Mouse (Mus musculus) activated CD4-positive, CD25-positive, alpha-beta regulatory T cell, adult 9 weeks (primary cell): ENCODE results near the gene Glud1. TPM values are rescaled to one million over a fixed set of nuclear protein-coding genes. Genes with fewer than 3 reads are reported as not detected.

Source experiments
- polyA plus RNA-seq: library from polyadenylated mRNA; unstranded; fragments of 100-300 nt; shearing (Covaris generic); gene quantifications from one replicate; pipeline ENCODE4 v1.2.1, GENCODE M21; 2017

The Glud1 gene
- polyA plus RNA-seq: 13.0 TPM

DNA sequence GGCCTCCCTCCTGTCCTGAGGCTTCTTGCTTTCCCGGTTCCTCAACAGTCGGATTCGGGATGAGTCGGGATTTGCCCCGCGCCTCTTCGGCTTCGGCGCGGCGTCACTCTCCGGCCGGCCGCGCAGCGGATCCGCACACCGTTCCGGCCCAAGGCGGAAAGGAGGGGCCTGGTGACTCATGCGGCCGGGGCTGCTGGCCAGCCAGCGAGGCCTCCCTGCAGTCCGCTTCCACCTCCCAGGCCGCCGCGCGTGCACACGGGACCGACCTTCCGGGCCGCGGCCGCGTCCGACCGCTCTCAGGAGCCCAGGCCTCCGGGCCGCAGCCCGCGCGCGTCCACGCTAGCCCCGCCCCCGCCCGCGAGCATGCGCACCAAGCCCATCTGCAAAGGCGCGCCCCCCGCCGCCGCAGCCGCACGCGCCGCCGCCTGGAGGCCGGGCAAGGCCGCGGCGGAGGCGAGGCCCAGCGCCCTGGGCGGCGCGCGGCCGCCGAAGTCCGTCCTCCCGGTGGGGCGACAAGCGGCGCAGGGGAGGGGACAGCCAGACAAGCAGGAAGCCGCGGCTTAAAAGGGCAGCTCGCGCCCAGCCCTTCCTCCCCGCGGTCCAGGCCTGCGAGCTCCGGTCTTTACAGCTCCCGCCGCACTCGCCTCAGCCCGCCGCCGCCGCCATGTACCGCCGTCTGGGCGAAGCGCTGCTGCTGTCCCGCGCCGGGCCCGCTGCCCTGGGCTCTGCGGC lies at the start of gene Glud1, which contains the start of gene Shld2:
Gene Glud1, plus strand, starts transcription at position 494 of the 732 bp plus-strand sequence.
Gene Shld2, minus strand, starts transcription at position 260 of the 732 bp plus-strand sequence.

GRCm38 (mm10) chr14:34355301-34355700 lies 44.8 kb downstream of the Glud1 start, which contains the start of gene Fam25c:
Gene Fam25c, minus strand, starts transcription at chr14:34355433.

DNA sequence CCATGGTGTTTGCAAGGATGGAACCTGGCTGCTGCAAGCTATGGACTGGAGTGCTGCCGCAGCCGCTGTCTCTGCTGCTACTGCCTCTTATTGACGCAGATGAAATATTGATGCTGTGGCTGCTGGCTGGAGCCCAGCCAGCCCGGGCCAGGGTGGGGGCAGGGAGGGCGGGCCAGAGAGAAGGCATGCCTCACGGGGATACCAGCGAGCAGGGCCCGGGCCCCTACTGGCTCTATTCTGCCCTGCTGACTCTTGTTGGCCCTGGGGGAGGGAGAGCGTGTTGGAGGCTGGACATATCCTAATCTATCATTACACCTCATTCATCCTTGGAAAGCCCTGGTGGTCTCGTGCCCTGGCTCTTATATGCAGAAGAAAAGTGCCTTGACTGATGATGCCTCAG lies 64.0 kb downstream of the Glud1 start, which contains the start of gene Sncg:
Gene Sncg, minus strand, starts transcription at position 213 of the 400 bp plus-strand sequence.

DNA sequence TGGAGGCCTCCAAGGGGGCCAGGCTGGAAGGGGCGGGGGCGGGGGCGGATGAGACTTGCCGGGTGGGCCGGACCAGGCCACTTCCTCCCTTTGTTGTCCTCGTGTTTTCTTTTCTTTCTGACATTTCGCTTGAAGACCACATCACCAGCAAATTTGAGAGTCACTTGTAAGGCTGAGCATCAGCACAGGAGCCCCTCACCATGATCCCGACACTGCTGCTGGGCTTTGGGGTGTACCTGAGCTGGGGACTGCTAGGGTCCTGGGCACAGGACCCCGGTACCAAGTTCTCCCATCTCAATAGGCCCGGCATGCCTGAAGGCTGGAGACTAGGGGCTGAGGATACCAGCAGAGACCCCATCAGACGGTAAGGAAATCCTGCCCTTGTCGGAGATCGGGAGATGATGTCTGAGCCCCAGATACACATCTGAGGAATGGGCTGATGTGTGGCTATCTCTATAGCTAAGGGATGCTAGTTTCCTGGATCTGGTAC lies 64.9 kb downstream of the Glud1 start, which contains the start of gene Mmrn2:
Gene Mmrn2, plus strand, starts transcription at position 51 of the 490 bp plus-strand sequence.

Other genes with a start within 250 kb of the Glud1 start
- not detected for gene Anxa8, start 224.7 kb upstream of the Glud1 start, polyA plus RNA-seq
- not detected for gene A630023A22Rik, start 208.0 kb upstream of the Glud1 start, polyA plus RNA-seq
- not detected for gene Npy4r, start 158.2 kb upstream of the Glud1 start, polyA plus RNA-seq
- gene Gprin2, start 109.1 kb upstream of the Glud1 start, polyA plus RNA-seq: not detected
- gene Syt15, start 91.1 kb upstream of the Glud1 start, polyA plus RNA-seq: not detected
- gene Shld2, start 234 bp upstream of the Glud1 start, polyA plus RNA-seq: 6.8 TPM
- not detected for gene Fam25c, start 44.7 kb downstream of the Glud1 start, polyA plus RNA-seq
- gene Sncg, start 64.1 kb downstream of the Glud1 start, polyA plus RNA-seq: not detected
- gene Mmrn2, start 64.7 kb downstream of the Glud1 start, polyA plus RNA-seq: 0.18 TPM
- 0.16 TPM for gene Bmpr1a, start 192.6 kb downstream of the Glud1 start, polyA plus RNA-seq
- gene 9230112D13Rik, start 212.1 kb downstream of the Glud1 start, polyA plus RNA-seq: not detected